Mouse (Mus musculus): ENCODE measurements around the gene Olfr1370. TPM values are rescaled to one million over a fixed set of nuclear protein-coding genes. Genes with fewer than 3 reads are reported as not detected.

Olfr1370 gene
- polyA plus RNA-seq, 1 experiment from 2014 or later = not detected

Other genes with a start within 250 kb of the Olfr1370 start
- not detected in 2 replicates for gene Olfr1369-ps1, start 36.5 kb upstream of the Olfr1370 start, polyA plus RNA-seq (2015; fragmentation: Nextera tagmentation; extraction: Ambion mirVana)
- gene Olfr263, start 54.7 kb upstream of the Olfr1370 start, polyA plus RNA-seq (2015; fragmentation: Nextera tagmentation; extraction: Ambion mirVana) = not detected in 2 replicates
- gene Olfr1368, start 70.9 kb upstream of the Olfr1370 start, polyA plus RNA-seq (2015; fragmentation: Nextera tagmentation; extraction: Ambion mirVana) = not detected in 2 replicates
- 82.9 and 88.9 TPM in 2 replicates for gene Trim27, start 104.5 kb upstream of the Olfr1370 start, polyA plus RNA-seq (2015; fragmentation: Nextera tagmentation; extraction: Ambion mirVana)
- not detected in 2 replicates for gene Gpx5, start 217.8 kb upstream of the Olfr1370 start, polyA plus RNA-seq (2015; fragmentation: Nextera tagmentation; extraction: Ambion mirVana)
- gene Gpx6, start 237.2 kb upstream of the Olfr1370 start, polyA plus RNA-seq (2015; fragmentation: Nextera tagmentation; extraction: Ambion mirVana) = not detected in 2 replicates

All from neural tube, embryonic 13.5 days (tissue).